Mouse (Mus musculus): ENCODE results near the gene C1qbp.

C1qbp gene

DNA sequence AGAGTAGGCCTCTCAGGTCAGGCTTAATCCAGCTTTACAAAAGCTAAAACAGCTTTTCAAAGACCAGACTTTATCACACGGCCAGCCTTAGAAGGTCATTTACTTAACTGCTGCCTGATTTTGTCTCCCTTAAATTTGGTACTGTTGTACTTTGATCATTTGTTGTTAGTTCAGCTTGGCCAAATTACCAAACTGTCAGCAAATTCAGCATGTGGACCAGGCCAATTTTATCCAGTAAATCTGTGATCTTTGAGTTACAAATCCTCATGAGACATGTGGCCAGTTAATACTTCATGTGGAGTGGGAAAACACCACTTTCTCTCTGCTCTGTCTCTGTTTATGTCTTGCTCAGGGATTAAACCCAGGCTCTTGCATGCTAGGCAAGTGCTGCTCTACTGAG, 10.2 kb downstream of the C1qbp start:
- DNase-seq, result no peak

DNA sequence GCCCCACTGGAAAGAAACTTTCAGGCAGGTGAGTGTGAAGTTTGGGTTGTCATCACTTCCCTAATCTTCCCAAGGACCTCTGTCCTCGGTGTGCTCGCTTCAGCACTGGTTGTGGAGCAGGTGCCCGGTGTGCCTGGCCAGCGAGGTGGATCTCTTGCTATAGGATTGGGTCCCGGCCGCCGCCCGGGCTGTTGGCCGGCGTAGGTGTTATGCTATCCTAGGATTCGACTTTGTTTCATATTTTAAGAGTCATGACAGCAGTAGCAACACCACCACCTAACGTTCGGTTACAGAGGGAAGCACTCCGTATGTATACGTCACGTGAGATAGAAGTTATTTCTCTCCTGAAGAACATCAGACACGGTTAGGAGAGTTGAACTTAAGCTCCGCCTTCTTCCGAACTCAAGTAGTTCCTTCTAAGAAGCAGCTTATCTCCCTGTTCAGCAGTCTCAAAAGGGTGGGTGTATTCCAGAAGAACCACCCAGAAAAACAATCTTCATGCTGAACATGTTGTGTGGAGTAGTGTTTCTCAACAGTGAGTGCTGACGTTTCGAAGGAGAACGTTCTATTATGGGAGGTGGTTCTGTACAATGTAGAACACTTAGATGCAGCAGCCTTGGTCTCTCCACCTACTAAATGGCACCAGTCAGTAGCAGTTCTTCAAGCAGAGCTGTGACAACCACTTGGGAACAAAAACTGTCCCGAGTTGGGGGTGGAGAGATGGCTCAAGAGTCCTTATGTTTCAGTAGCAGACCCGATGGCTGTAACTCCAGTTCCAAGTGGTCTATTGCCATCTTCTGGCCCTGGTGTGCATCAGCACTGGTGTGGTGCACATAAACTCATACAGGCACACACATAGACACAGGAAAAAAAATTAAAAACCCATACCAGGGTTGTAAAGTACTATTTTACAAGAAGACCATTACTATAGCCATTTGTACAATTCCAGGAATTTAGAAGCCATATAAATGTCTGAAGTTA, 12.0 kb downstream of the C1qbp start:
- DNase-seq, result peak; percentile 54

GRCm38 (mm10) chr11:70969821-70970559, 12.8 kb downstream of the C1qbp start, which contains the start of the genes Nup88 and Rpain:
Gene Nup88 (minus strand): TSS chr11:70969973.
Gene Rpain (plus strand): TSS chr11:70970213.
- peak; percentile 95 for DNase-seq

- DNase-seq, result peak; percentile 55
Observed at GRCm38 (mm10) chr11:70969271-70969794, 13.5 kb downstream of the C1qbp start.

DNA sequence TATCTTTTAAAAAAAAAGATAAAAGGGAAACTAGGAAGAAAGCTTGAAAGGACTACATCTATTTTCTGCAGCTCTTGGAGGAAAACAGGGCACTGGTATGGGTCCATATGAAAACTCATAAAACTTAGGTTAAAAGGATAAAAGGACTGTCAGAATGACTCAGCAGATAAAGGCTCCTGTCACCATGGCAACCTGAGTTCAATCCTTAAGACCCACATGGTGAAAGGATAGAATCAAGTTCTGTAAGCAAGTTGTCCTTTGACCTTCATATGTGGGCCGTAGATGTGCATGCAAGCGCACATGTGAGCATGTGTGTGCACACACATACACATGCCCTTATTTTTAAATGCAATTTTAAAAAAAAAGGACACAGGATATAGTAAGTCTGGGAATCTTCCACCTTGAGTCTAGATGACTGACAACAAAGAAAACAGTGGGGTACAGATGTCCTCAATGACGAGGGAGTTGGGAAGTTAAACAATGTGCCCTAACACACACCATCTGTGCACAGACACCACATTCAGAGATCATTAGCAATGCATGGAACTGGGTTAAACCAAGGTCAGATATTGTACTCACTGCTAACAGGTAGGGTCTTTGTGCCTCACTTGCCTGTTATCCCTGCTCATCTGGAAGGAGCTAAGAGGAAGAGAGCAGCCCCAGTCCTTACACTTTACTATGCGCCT, 18.5 kb downstream of the C1qbp start:
- DNase-seq, result peak; percentile 39

DNA sequence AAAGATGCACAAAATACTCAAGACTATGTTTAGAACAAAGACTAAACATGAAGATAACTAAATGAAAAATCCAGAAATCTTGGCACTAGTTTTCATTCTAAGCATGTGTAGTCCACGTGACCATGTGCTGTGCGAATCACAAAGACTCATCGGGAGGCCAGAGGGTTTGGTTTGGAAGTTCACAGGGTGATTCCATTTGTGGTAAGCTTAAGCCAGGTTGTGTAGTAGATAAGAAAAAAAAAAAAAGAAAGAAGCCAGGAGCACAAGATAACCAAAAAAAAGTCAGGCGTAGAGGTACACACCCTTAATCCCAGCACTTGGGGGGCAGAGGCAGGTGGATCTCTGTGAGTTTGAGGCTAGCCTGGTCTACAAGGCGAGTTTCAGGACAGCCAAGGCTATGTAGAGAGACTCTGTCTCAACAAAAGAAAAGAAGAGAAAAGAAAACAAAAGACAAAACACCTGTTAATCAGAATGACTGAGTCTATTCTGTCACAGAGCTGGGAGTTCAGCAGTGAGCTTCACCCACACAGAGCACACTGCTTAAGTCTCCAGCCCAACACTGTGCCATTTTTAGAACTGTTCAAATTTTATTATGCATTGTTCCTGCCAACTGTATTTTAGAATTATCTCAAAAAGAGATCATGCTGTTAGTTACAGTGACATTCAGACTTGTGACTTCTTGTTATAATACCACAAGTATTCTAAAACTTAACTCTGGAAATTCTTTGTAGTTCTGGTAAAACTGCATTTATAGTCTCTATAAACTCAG, 21.9 kb downstream of the C1qbp start:
- no peak for DNase-seq

DNA sequence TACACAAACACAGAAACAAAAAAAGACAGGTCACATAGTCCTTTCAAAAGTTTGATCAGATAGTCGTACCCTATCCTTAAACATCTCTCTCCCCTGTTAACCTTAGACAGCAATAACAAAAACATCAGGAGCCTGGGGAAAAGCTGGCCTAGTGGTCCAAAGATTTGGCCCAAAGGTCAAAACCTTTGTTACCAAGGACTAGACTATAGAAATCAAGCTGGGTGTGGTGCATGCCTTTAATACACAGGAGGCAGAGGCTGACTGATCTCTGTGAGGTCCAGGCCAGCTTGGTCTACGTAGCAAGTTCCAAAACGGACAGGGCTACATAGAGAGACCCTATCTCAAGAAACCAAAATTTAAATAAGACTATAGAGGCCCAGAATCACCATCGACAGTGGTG, 28.1 kb downstream of the C1qbp start:
- no peak for DNase-seq

DNA sequence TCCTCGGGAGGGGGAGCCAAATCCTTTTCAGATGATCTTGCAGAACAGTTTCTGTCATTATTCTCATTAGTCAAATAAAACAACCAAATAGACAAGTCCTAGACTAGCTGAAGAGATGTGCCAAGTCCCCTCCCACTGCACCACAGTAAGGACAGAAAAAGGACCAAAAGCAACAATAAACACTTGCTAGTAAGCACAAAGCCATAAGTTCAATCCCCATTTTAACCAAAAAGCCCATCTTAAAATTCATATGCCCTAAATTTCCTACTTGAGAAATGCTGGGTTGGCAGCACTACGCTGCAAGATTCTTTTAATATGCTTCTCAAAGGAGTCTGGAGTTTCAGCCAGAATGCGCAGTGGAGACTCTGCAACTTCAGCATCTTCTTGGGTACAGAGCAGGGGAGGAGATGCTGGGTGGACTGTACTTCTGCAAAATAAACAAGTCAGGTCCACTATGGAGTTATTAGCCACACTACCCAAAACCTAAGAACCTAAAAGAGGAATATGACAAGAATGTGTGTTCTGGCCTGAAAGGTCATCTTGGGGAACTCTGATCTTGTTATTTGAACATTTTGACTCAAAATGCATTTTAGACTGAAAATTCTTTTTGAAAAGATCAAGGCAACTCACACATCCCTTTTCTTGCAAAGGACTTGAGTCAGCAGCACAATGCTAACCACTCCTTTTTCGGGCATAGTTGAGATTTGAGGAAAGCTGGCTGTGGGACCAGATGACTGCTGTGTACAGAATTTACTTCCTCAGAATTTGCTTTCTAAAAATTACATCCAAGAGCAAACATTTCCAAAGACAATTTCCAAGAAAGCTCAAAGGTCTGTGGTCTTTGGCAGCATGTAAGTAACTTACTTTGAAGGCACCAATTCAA, 37.6 kb downstream of the C1qbp start:
- DNase-seq, result no peak

- DNase-seq, result no peak
Observed at GRCm38 (mm10) chr11:70943651-70944050, 39.2 kb downstream of the C1qbp start.

DNA sequence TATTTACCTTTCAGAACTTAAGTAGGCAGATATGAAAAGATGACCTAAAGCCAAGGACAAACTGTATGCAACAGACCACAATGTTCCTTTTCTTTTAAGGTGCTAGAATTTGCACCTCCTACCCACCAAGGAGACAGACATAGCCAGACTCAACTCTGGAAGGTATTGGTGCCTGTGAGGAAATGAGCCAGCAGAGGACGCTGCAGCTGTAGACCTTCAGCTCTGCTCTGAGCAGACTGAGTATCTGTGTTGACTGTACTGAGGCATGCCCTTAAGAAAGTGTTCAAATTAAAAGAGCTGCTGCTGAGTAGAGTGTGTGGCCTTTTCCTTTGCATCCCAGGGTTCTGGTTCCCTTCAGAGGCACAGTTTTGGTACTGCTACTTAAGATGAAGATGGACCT, 40.2 kb downstream of the C1qbp start:
- no peak for DNase-seq

- no peak for DNase-seq
Observed at GRCm38 (mm10) chr11:70935316-70935715, 47.5 kb downstream of the C1qbp start.

DNA sequence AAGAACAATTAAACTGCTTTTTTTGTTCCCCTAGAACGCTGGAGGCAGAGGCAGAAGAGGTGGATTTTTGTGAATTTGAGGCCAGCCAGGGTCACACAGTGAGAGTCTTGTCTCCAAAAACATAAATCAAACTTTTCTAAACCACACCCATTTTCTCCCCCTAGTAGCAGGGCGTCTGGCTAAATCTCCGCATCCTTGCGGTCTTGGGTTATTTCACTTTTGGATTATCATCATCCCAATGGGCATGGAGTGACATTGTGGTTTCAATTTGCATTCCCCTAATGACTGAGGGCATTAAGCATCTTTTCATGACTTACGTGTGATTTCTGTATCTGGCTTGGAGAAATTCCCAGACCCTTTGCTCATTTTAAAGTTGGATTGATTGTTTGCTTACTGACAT, 51.4 kb downstream of the C1qbp start:
- DNase-seq, result no peak
